Mouse (Mus musculus) testis, postnatal 10 days (tissue): ENCODE results near the gene Iah1.
A peak's percentile ranks its signal among the peaks of the same experiment; 100 is the strongest.

Experiments used
- DNase-seq: peaks from one replicate; pipeline ENCODE4 v3.0.0; 2021; ENCODE audit warnings: low spot score

Iah1 gene

GRCm38 (mm10) chr12:21315923-21316868, at the start of gene Iah1:
Iah1 (plus strand) TSS chr12:21316389.
- DNase-seq, result peak; percentile 89

- no peak for DNase-seq
Observed at GRCm38 (mm10) chr12:21266784-21267098, 49.4 kb upstream of the Iah1 start.

- no peak for DNase-seq
Observed at GRCm38 (mm10) chr12:21268083-21268616, 48.0 kb upstream of the Iah1 start.

- no peak for DNase-seq
Observed at GRCm38 (mm10) chr12:21274446-21274845, 41.7 kb upstream of the Iah1 start.

GRCm38 (mm10) chr12:21277352-21277864, 38.8 kb upstream of the Iah1 start:
- DNase-seq, result no peak

- no peak for DNase-seq
Observed at GRCm38 (mm10) chr12:21284761-21285441, 31.3 kb upstream of the Iah1 start, which contains the start of gene Cpsf3. Cpsf3 (plus strand) TSS chr12:21285391.

GRCm38 (mm10) chr12:21285508-21286242, 30.5 kb upstream of the Iah1 start:
- no peak for DNase-seq

GRCm38 (mm10) chr12:21286243-21286622, 30.0 kb upstream of the Iah1 start, which contains the start of gene Itgb1bp1:
Itgb1bp1 (minus strand) TSS chr12:21286284.
- DNase-seq, result peak; percentile 99

- DNase-seq, result no peak
Observed at GRCm38 (mm10) chr12:21286712-21287650, 29.2 kb upstream of the Iah1 start.

- DNase-seq, result no peak
Observed at GRCm38 (mm10) chr12:21288716-21289395, 27.3 kb upstream of the Iah1 start.

- DNase-seq, result no peak
Observed at GRCm38 (mm10) chr12:21289651-21290050, 26.5 kb upstream of the Iah1 start.

GRCm38 (mm10) chr12:21298856-21299255, 17.3 kb upstream of the Iah1 start:
- DNase-seq, result no peak

- DNase-seq, result no peak
Observed at GRCm38 (mm10) chr12:21301324-21301723, 14.9 kb upstream of the Iah1 start.

- no peak for DNase-seq
Observed at GRCm38 (mm10) chr12:21301932-21302331, 14.3 kb upstream of the Iah1 start.

- DNase-seq, result no peak
Observed at GRCm38 (mm10) chr12:21302361-21302783, 13.8 kb upstream of the Iah1 start.

- no peak for DNase-seq
Observed at GRCm38 (mm10) chr12:21305741-21306140, 10.4 kb upstream of the Iah1 start.

GRCm38 (mm10) chr12:21306721-21307120, 9.5 kb upstream of the Iah1 start:
- DNase-seq, result no peak

GRCm38 (mm10) chr12:21312201-21312600, 4.0 kb upstream of the Iah1 start:
- DNase-seq, result no peak

- no peak for DNase-seq
Observed at GRCm38 (mm10) chr12:21316869-21317265, 678 bp downstream of the Iah1 start.
